Mouse (Mus musculus): ENCODE measurements around the gene Ptrh1. TPM values are rescaled to one million over a fixed set of nuclear protein-coding genes. Genes with fewer than 3 reads are reported as not detected.

Gene Ptrh1
- total RNA-seq, 1 experiment: 20.9 TPM

DNA sequence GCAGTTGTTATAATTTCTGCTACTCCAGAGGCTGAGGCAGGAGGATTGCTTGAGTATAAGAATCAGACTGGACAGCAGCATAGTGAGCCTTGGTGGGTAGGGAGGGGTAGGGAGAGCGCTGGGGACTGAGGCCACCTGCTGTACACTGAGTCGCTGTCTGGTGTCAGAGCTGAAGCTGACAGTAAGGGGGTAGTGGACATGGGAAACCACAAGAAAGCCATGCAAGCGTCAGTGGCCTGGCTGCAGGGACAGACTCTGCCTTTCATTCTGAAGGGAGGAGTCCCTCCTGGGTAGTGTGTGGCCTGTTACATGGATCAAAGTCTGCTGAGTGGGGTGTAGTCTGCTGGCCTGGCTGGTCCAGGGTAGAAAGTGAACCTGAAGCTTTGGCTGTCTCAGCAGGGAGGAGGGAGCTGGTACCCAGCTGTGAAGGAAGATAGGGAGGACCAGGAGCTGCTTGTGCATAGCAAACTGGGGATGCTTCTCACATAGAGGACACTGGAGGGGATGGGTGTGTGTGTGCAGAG is 39.2 kb upstream of the Ptrh1 start:
- H3K9me3 ChIP-seq (ENCODE audit: control insufficient read depth, insufficient read depth, low read depth, low read length): no peaks in the 10 kb centered on the region
- H3K4me1 ChIP-seq (ENCODE audit: control insufficient read depth in 2 of 2, insufficient read depth in 2 of 2, low read length in 2 of 2, poor library complexity in 1 of 2): no peaks in the 10 kb centered on the region; a peak in 1 of 4 replicates
- H3K9ac ChIP-seq (ENCODE audit: insufficient read depth, low read depth, low read length, poor library complexity, severe bottlenecking): no peak overlapping the region
- H3K4me3 ChIP-seq (ENCODE audit: insufficient read depth in 1 of 2, low read depth in 1 of 2, low read length in 2 of 2, poor library complexity in 1 of 2, severe bottlenecking in 1 of 2): no peak overlapping the region
- in situ Hi-C loops (cut with MboI; ENCODE audit: low sequenced_read_pairs in 2 of 2, unreplicated experiment in 2 of 2): no loop called here
- no peak for TF ChIP-seq HCFC1 (IDR thresholded peaks at IDR 0.05; ENCODE audit: borderline replicate concordance, insufficient read depth, low read length)
- no peak for TF ChIP-seq ZNF384 (IDR thresholded peaks at IDR 0.05; ENCODE audit: low read depth, low read length)
- TF ChIP-seq CHD2 (IDR thresholded peaks at IDR 0.05; ENCODE audit: low read depth, low read length): no peak
- TF ChIP-seq MAFK (IDR thresholded peaks at IDR 0.05; ENCODE audit: insufficient read depth, low read depth, low read length): no peak
- no peak for TF ChIP-seq ZC3H11A (IDR thresholded peaks at IDR 0.05; ENCODE audit: borderline replicate concordance, low read depth, low read length)
- no peak for DNase-seq (ENCODE audit: low read depth, low spot score)
- H3K36me3 ChIP-seq (ENCODE audit: control insufficient read depth, insufficient read depth, low read length, poor library complexity, severe bottlenecking): no peaks in the 10 kb centered on the region
- no peak overlapping the region for H3K27ac ChIP-seq (ENCODE audit: insufficient read depth, low read depth, low read length, poor library complexity, severe bottlenecking)

DNA sequence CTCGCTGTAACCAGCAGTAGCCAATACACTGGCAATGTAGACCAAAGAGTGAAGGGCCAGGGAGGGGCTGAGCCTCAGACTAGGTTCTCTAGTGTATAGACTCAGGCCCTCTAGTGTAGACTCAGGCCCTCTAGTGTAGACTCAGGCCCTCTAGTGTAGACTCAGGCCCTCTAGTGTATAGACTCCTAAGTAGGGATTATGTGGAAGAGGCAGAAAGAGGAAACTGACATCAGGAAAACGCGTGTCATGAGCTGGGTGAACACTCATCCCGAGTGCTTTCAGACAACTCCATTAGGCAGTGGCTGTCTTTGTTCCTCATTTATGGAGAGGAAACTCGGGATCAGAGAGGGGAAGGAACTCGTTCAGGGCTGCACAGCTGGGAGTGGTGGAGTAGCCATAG is 38.6 kb upstream of the Ptrh1 start:
- H3K27ac ChIP-seq (ENCODE audit: insufficient read depth, low read depth, low read length, poor library complexity, severe bottlenecking): no peak overlapping the region
- no peak overlapping the region for H3K4me3 ChIP-seq (ENCODE audit: insufficient read depth in 1 of 2, low read depth in 1 of 2, low read length in 2 of 2, poor library complexity in 1 of 2, severe bottlenecking in 1 of 2)
- in situ Hi-C loops (cut with MboI; ENCODE audit: low sequenced_read_pairs in 2 of 2, unreplicated experiment in 2 of 2): no loop called here
- H3K36me3 ChIP-seq (ENCODE audit: control insufficient read depth, insufficient read depth, low read length, poor library complexity, severe bottlenecking): no peaks in the 10 kb centered on the region
- no peak overlapping the region for H3K9ac ChIP-seq (ENCODE audit: insufficient read depth, low read depth, low read length, poor library complexity, severe bottlenecking)
- TF ChIP-seq CHD2 (IDR thresholded peaks at IDR 0.05; ENCODE audit: low read depth, low read length) (no peak), ZC3H11A (IDR thresholded peaks at IDR 0.05; ENCODE audit: borderline replicate concordance, low read depth, low read length) (no peak), HCFC1 (IDR thresholded peaks at IDR 0.05; ENCODE audit: borderline replicate concordance, insufficient read depth, low read length) (no peak), MAFK (IDR thresholded peaks at IDR 0.05; ENCODE audit: insufficient read depth, low read depth, low read length) (no peak), ZNF384 (IDR thresholded peaks at IDR 0.05; ENCODE audit: low read depth, low read length) (no peak)
- peaks cover 0 to 2% of the 10 kb centered on the region in 2 experiments; a peak in 1 of 4 replicates for H3K4me1 ChIP-seq (ENCODE audit: control insufficient read depth in 2 of 2, insufficient read depth in 2 of 2, low read length in 2 of 2, poor library complexity in 1 of 2)
- no peaks in the 10 kb centered on the region for H3K9me3 ChIP-seq (ENCODE audit: control insufficient read depth, insufficient read depth, low read depth, low read length)
- DNase-seq (ENCODE audit: low read depth, low spot score): no peak

DNA sequence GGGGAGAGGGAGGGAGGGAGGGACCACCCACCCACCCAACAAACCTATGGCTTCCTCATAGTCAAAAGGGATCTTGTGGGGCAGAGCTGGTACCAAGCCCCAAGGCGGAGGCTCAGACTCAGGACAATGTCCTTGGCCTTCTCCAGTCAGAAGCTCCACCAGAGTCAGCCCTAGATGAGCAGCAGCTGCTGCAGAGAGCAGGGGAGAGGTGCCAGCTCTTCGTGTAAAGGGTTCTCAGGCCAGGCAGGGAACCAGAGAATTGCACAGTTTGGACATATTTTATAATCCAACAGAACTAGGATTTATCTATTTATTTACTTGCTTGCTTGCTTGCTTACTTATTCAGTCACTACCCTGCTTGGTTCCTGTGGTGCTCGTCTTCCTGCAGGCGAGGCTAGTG is 36.3 kb upstream of the Ptrh1 start:
- H3K4me1 ChIP-seq (ENCODE audit: control insufficient read depth in 2 of 2, insufficient read depth in 2 of 2, low read length in 2 of 2, poor library complexity in 1 of 2): peaks cover 0 to 2% of the 10 kb centered on the region in 2 experiments; a peak in 1 of 4 replicates
- in situ Hi-C loops (cut with MboI; ENCODE audit: low sequenced_read_pairs in 2 of 2, unreplicated experiment in 2 of 2): no loop called here
- H3K9me3 ChIP-seq (ENCODE audit: control insufficient read depth, insufficient read depth, low read depth, low read length): no peaks in the 10 kb centered on the region
- DNase-seq (ENCODE audit: low read depth, low spot score): no peak
- no peaks in the 10 kb centered on the region for H3K36me3 ChIP-seq (ENCODE audit: control insufficient read depth, insufficient read depth, low read length, poor library complexity, severe bottlenecking)
- no peak overlapping the region for H3K4me3 ChIP-seq (ENCODE audit: insufficient read depth in 1 of 2, low read depth in 1 of 2, low read length in 2 of 2, poor library complexity in 1 of 2, severe bottlenecking in 1 of 2)
- no peak for TF ChIP-seq HCFC1 (IDR thresholded peaks at IDR 0.05; ENCODE audit: borderline replicate concordance, insufficient read depth, low read length)
- TF ChIP-seq MAFK (IDR thresholded peaks at IDR 0.05; ENCODE audit: insufficient read depth, low read depth, low read length): no peak
- no peak for TF ChIP-seq CHD2 (IDR thresholded peaks at IDR 0.05; ENCODE audit: low read depth, low read length)
- TF ChIP-seq ZNF384 (IDR thresholded peaks at IDR 0.05; ENCODE audit: low read depth, low read length): no peak
- no peak for TF ChIP-seq ZC3H11A (IDR thresholded peaks at IDR 0.05; ENCODE audit: borderline replicate concordance, low read depth, low read length)
- H3K9ac ChIP-seq (ENCODE audit: insufficient read depth, low read depth, low read length, poor library complexity, severe bottlenecking): no peak overlapping the region
- H3K27ac ChIP-seq (ENCODE audit: insufficient read depth, low read depth, low read length, poor library complexity, severe bottlenecking): no peak overlapping the region

DNA sequence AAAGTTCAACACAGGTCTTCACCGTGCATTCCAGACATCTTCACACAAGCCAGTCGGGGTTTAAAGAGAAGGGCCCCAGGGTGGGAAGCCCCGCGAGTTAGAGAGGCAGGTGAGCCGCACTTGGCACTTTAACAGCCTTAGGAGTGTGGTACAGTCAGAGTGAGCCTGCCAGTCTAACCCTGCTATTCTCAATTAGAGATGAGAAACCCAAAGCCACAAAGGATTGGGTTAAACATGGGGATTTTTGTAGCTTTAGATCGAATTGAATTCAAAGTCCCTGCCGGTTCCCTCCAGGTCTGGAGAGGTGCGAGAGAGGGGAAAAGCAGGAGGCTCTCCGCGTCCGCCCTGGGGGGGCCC is 34.7 kb upstream of the Ptrh1 start, which contains the start of gene 6330409D20Rik:
Gene 6330409D20Rik, minus strand, starts transcription at position 101 of the 357 bp plus-strand sequence.
- no peaks in the 10 kb centered on the region; the same call in 1 of the 2 replicates for H3K36me3 ChIP-seq (ENCODE audit: control insufficient read depth, insufficient read depth, low read length, poor library complexity, severe bottlenecking)
- no peak for TF ChIP-seq HCFC1 (IDR thresholded peaks at IDR 0.05; ENCODE audit: borderline replicate concordance, insufficient read depth, low read length)
- TF ChIP-seq MAFK (IDR thresholded peaks at IDR 0.05; ENCODE audit: insufficient read depth, low read depth, low read length): no peak
- TF ChIP-seq ZNF384 (IDR thresholded peaks at IDR 0.05; ENCODE audit: low read depth, low read length): no peak
- TF ChIP-seq CHD2 (IDR thresholded peaks at IDR 0.05; ENCODE audit: low read depth, low read length): no peak
- TF ChIP-seq ZC3H11A (IDR thresholded peaks at IDR 0.05; ENCODE audit: borderline replicate concordance, low read depth, low read length): no peak
- H3K9me3 ChIP-seq (ENCODE audit: control insufficient read depth, insufficient read depth, low read depth, low read length): no peaks in the 10 kb centered on the region
- H3K9ac ChIP-seq (ENCODE audit: insufficient read depth, low read depth, low read length, poor library complexity, severe bottlenecking): peak within 1 kb of the TSS; percentile 55; the same call in 1 of the 2 replicates
- in situ Hi-C loops (cut with MboI; ENCODE audit: low sequenced_read_pairs in 2 of 2, unreplicated experiment in 2 of 2): no loop called here
- peak within 1 kb of the TSS; percentile 65 to 76 for H3K4me3 ChIP-seq (ENCODE audit: insufficient read depth in 1 of 2, low read depth in 1 of 2, low read length in 2 of 2, poor library complexity in 1 of 2, severe bottlenecking in 1 of 2)
- H3K27ac ChIP-seq (ENCODE audit: insufficient read depth, low read depth, low read length, poor library complexity, severe bottlenecking): no peak within 1 kb of the TSS
- DNase-seq (ENCODE audit: low read depth, low spot score): no peak
- H3K4me1 ChIP-seq (ENCODE audit: control insufficient read depth in 2 of 2, insufficient read depth in 2 of 2, low read length in 2 of 2, poor library complexity in 1 of 2): peaks cover 0 to 2% of the 10 kb centered on the region in 2 experiments; a peak in 1 of 4 replicates
